Mouse (Mus musculus): Measurements from ENCODE around the gene Cfap43.

The Cfap43 gene

DNA sequence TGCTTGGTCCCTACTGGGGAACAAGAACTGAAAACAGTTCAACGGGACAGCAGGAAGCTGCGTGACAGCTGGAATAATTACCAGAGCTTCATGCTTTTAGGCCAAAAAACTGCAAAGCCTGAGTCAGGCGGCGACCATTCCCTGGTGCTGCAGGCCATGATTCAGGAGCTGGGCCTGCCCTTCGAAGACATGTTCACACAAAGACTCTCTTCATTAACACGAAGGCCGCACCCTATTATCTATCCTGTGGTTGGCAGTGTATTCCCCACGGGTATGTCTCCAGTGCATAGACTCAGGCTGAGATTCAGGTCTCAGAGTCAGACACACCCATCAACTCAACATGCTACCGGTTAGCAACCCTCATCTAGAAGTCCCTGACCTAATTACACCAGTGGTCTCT, 220.8 kb downstream of the Cfap43 start:
- no peak for DNase-seq

DNA sequence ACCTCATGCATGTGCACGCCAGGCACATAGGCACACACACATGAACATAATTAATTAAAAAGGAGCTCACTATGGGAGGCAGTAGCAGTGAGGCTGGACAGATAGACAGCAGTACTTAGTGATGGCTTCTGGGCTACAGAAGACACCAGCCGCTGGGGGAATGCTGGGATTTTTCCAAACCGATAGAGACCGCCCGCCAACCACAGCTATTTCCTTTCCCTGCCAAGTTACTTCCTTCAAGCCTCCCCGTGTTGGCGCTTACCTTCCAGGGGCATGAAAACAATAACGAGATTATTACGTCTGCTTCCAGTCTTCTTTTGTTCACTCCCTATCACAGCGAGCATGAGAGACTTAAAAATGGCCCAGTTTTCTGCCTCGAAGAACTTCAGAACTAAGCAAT, 222.0 kb downstream of the Cfap43 start:
- no peak for DNase-seq

- no peak for DNase-seq
Observed at GRCm38 (mm10) chr19:47696411-47696810, 222.7 kb downstream of the Cfap43 start.

- no peak for DNase-seq
Observed at GRCm38 (mm10) chr19:47695725-47696124, 223.4 kb downstream of the Cfap43 start.

- DNase-seq, result no peak
Observed at GRCm38 (mm10) chr19:47691994-47692393, 227.1 kb downstream of the Cfap43 start, which contains the start of gene Col17a1. Col17a1 (minus strand) TSS chr19:47692094.

DNA sequence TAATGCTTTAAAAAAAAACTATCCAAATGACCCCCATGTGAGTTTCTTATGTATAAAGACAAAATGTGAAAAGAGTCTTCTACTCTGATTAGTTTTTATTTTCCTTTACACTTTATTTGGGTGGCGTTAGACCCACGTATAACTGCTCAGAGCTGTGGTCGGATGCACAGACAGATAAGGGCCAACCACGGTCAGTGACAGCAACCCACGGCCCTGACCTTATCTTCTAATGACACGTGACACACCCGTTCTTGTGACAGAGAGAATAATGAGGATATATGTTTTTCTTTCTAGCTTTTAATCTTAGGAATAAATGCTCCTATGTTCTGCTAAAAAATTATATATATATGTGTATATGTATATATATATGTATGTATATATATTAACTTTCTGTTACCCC, 229.5 kb downstream of the Cfap43 start:
- no peak for DNase-seq
